Mouse (Mus musculus) lung, adult 2 months (tissue): ENCODE data around the gene Prim2.

Source experiments
- CTCF ChIP-seq: fragments of 200-500 bp; IDR thresholded peaks from 2 replicates; pipeline ENCODE4 v1.5.1; 2011; ENCODE audit warnings: mild to moderate bottlenecking, low read length, control low read depth; ENCODE audit not compliant: insufficient read depth
- POLR2A ChIP-seq: fragments of 200-500 bp; IDR thresholded peaks from 2 replicates; pipeline ENCODE4 v1.6.1; 2011; ENCODE audit warnings: low read depth, mild to moderate bottlenecking, control low read depth, low read length, borderline replicate concordance; ENCODE audit errors: extremely low read depth

GRCm38 (mm10) chr1:33641139-33641538 is 28.5 kb downstream of the Prim2 start:
- TF ChIP-seq CTCF (no peak), POLR2A (no peak)
